Mouse (Mus musculus) liver, embryonic 14.5 days (tissue): Measurements from ENCODE around the gene Il18r1. TPM values are rescaled to one million over a fixed set of nuclear protein-coding genes. Genes with fewer than 3 reads are reported as not detected.

Source experiments
- ATAC-seq: fragments of 200-750 bp; cut with Nextera tagmentation; 2 replicates; pipeline ENCODE4 v1.8.0; 2017; ENCODE audit warnings: moderate number of reproducible peaks, mild to moderate bottlenecking, moderate library complexity; ENCODE audit not compliant: insufficient read depth
- DNase-seq, 3 experiments: peaks; one replicate each; pipeline ENCODE4 v3.0.0-alpha.2; 2012 to 2013; ENCODE audit warnings: low read depth in 3 of 3, low spot score in 3 of 3
- H3K27ac ChIP-seq: fragments of 300-500 bp; sonication (generic); 2 replicates; pipeline ENCODE4 v1.5.1; 2014; ENCODE audit warnings: moderate library complexity, mild to moderate bottlenecking, control low read depth, inconsistent platforms
- H3K27me3 ChIP-seq: fragments of 300-500 bp; sonication (generic); 2 replicates; pipeline ENCODE4 v1.6.1; 2014; ENCODE audit warnings: mild to moderate bottlenecking, low read length, moderate library complexity; ENCODE audit not compliant: control insufficient read depth, insufficient read depth
- H3K36me3 ChIP-seq: fragments of 300-500 bp; sonication (generic); replicated peaks from 2 replicates; pipeline ENCODE4 v1.6.1; 2014; ENCODE audit warnings: low read depth; ENCODE audit not compliant: control insufficient read depth, insufficient read depth
- H3K4me1 ChIP-seq, 2 experiments: fragments of 200-500 bp in 1 of 2; fragments of 300-500 bp in 1 of 2; sonication (generic) in 1 of 2; replicated peaks; 2 replicates each; pipeline ENCODE4 v1.6.1; 2012 to 2014; ENCODE audit warnings: antibody characterized with exemption in 1 of 2, inconsistent platforms in 1 of 2, low read length in 1 of 2; ENCODE audit not compliant: control insufficient read depth in 2 of 2, insufficient read depth in 2 of 2
- H3K4me2 ChIP-seq: fragments of 300-500 bp; sonication (generic); 2 replicates; pipeline ENCODE4 v1.6.1; 2014; ENCODE audit warnings: low read depth, mild to moderate bottlenecking, control low read depth, moderate library complexity
- H3K4me3 ChIP-seq, 2 experiments: fragments of 200-500 bp in 1 of 2; fragments of 300-500 bp in 1 of 2; sonication (generic) in 1 of 2; 2 replicates each; pipeline ENCODE4 v1.5.1; 2012 to 2014; ENCODE audit warnings: low read depth in 2 of 2, low read length in 2 of 2, mild to moderate bottlenecking in 2 of 2, control low read depth in 1 of 2, inconsistent platforms in 1 of 2, moderate library complexity in 1 of 2; ENCODE audit not compliant: insufficient read depth in 1 of 2
- H3K9ac ChIP-seq: fragments of 300-500 bp; sonication (generic); replicated peaks from 2 replicates; pipeline ENCODE4 v1.6.1; 2014; ENCODE audit warnings: mild to moderate bottlenecking, control low read depth, moderate library complexity
- H3K9me3 ChIP-seq: fragments of 300-500 bp; sonication (generic); 2 replicates; pipeline ENCODE4 v1.6.1; 2016; ENCODE audit warnings: low read length, mixed read lengths; ENCODE audit not compliant: control insufficient read depth
- CTCF ChIP-seq: IDR thresholded peaks from 2 replicates; pipeline ENCODE4 v1.5.1; 2016; ENCODE audit warnings: antibody characterized with exemption, low read depth, control low read depth
- EP300 ChIP-seq: IDR thresholded peaks from 2 replicates; pipeline ENCODE4 v1.6.1; 2016; ENCODE audit warnings: antibody characterized with exemption, low read depth
- WGBS: fragments of 180-500 bp; shearing (Covaris S2); extraction: QIAGEN DNeasy Blood & Tissue Kit; methylation state at CpG from one replicate; pipeline ENCODE4 v1.1.7; 2014; ENCODE audit not compliant: insufficient replicate concordance; 5-methylcytosine and 5-hydroxymethylcytosine counted together
- polyA plus RNA-seq, 2 experiments: library from polyadenylated mRNA; depleted of rRNA in 1 of 2; stranded (reverse) in 1 of 2; unstranded in 1 of 2; fragments of >200 nt; fragmentation: Nextera tagmentation in 1 of 2; extraction: Ambion mirVana in 1 of 2; gene quantifications; 2 replicates each; pipeline versions ENCODE4 v1.2.1 to v1.2.3; 2012 to 2014

The Il18r1 gene
- polyA plus RNA-seq, 2 experiments = 0.04 to 0.07 TPM

DNA sequence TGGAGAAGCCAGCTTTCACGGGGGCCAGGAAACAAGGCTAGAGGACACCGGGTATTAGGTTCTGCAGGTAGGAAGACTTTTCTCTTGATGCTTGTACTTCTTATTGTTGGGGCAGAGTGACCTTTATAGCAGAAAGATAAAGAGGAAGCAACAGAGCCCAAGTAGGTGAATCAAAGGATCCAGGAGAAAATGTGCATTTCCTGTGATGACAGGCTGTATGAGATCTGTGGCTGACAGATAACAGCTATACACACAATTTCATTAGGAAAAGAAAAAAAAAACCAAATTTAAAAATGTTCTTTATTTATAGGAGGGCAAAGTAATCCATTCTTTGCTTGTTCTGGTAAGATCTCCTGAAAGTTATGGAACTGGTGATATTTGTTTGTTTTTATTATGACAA is 28.0 kb upstream of the Il18r1 start:
- no peak overlapping the region for H3K9ac ChIP-seq
- peaks cover 0 to 13% of the 10 kb centered on the region in 2 experiments; a peak in 2 of 4 replicates for H3K4me1 ChIP-seq
- H3K27ac ChIP-seq = no peak overlapping the region
- no peaks in the 10 kb centered on the region for H3K9me3 ChIP-seq
- no peak for ATAC-seq
- H3K27me3 ChIP-seq = no peaks in the 10 kb centered on the region
- WGBS = 44% methylated on average over 2 of the region's 2 CpGs
- H3K36me3 ChIP-seq = no peaks in the 10 kb centered on the region
- H3K4me3 ChIP-seq = no peak overlapping the region
- DNase-seq = no peak
- TF ChIP-seq EP300 (no peak), CTCF (no peak)
- H3K4me2 ChIP-seq = no peak overlapping the region

GRCm38 (mm10) chr1:40439504-40439903 is 25.8 kb upstream of the Il18r1 start:
- Histone ChIP-seq H3K27me3 (no peaks in the 10 kb centered on the region), H3K4me3 (no peak overlapping the region), H3K4me2 (no peak overlapping the region), H3K27ac (no peak overlapping the region), H3K9ac (no peak overlapping the region), H3K4me1 (peaks cover 0 to 7% of the 10 kb centered on the region in 2 experiments; a peak in 2 of 4 replicates), H3K9me3 (no peaks in the 10 kb centered on the region), H3K36me3 (no peaks in the 10 kb centered on the region)
- no peak for ATAC-seq
- DNase-seq = no peak
- no peak for TF ChIP-seq CTCF
- no peak for TF ChIP-seq EP300
- 67% methylated on average over 8 of the region's 8 CpGs for WGBS

DNA sequence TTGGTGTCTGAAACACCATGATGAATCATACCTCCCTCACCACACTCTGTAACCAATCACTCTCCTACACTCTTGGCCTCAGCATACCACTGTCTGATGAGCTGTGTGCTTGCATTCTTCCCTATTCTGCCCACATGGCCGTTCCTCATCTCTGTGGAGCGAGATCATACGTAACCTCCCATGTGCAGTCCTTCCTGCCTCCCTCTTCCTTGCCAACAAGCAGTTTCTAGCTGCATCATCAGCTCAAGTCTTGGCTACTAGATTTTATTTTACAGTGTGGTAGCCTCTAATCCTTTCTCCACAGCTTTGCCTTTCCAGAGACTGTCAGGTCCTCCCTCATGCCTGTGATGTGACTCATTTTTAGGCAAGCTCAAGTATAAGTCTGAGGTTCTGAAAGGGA is 20.6 kb upstream of the Il18r1 start:
- WGBS = 80% methylated on average over 3 of the region's 3 CpGs
- H3K27ac ChIP-seq = no peak overlapping the region
- H3K9me3 ChIP-seq = no peaks in the 10 kb centered on the region
- no peaks in the 10 kb centered on the region for H3K27me3 ChIP-seq
- no peak overlapping the region for H3K4me3 ChIP-seq
- H3K9ac ChIP-seq = no peak overlapping the region
- H3K4me2 ChIP-seq = no peak overlapping the region
- DNase-seq = no peak
- H3K4me1 ChIP-seq = no peaks in the 10 kb centered on the region
- H3K36me3 ChIP-seq = no peaks in the 10 kb centered on the region
- no peak for ATAC-seq
- TF ChIP-seq CTCF (no peak), EP300 (no peak)

DNA sequence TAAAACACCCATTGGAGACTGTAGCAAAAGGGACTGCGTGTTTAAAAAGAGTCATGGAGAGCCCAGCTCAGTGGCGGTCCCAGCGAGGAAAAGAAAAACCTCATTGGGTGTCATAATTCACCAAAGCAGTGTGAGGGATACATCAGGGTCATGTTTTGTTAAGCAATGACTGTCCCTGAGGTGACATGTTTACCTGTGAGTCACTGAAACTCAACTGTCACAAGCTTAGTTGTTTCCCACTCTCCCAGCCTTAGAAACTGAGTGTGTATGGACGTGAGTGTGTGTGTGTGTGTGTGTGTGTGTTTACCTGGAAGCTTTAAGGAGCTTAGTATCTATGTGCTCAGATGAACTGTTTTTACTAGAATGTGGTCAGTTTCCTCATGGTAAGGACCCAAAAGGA is 2.0 kb downstream of the Il18r1 start:
- no peak overlapping the region for H3K27ac ChIP-seq
- ATAC-seq (no peak), DNase-seq (no peak)
- H3K27me3 ChIP-seq = no peaks in the 10 kb centered on the region
- no peaks in the 10 kb centered on the region for H3K9me3 ChIP-seq
- H3K4me2 ChIP-seq = no peak overlapping the region
- no peaks in the 10 kb centered on the region for H3K36me3 ChIP-seq
- no peak for TF ChIP-seq CTCF
- H3K4me1 ChIP-seq = no peaks in the 10 kb centered on the region
- no peak overlapping the region for H3K4me3 ChIP-seq
- 74% methylated on average over 4 of the region's 4 CpGs for WGBS
- H3K9ac ChIP-seq = no peak overlapping the region

DNA sequence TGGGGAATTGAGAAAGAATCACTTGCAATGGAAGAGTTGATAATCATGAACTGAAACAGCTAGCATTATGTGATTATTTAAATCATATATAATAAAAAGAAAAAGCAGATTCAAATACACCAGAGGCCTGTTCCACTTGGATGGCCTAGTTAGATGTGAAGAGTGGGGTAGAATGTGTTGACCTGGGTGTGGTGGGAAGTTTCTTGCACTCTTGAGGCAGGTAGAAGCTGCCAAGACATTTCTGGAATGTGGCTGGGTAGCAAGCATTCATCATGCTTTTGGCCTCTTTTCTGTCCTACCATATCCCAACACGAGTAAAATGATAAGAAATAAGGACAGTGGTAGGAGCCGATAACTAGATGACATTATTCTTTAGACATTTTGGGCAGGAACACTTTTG is 3.5 kb downstream of the Il18r1 start:
- H3K27ac ChIP-seq = no peak overlapping the region
- WGBS = 44% methylated on average over 2 of the region's 2 CpGs
- H3K4me2 ChIP-seq = no peak overlapping the region
- H3K27me3 ChIP-seq = no peaks in the 10 kb centered on the region
- TF ChIP-seq EP300 = no peak
- no peak for TF ChIP-seq CTCF
- no peak overlapping the region for H3K4me3 ChIP-seq
- DNase-seq (no peak), ATAC-seq (no peak)
- H3K9ac ChIP-seq = no peak overlapping the region
- no peaks in the 10 kb centered on the region for H3K36me3 ChIP-seq
- H3K9me3 ChIP-seq = no peaks in the 10 kb centered on the region
- no peaks in the 10 kb centered on the region for H3K4me1 ChIP-seq

- WGBS = 47% methylated on average over 12 of the region's 12 CpGs
- H3K27ac ChIP-seq = no peak overlapping the region
- no peaks in the 10 kb centered on the region for H3K27me3 ChIP-seq
- ATAC-seq = no peak
- DNase-seq = no peak
- H3K9ac ChIP-seq = no peak overlapping the region
- TF ChIP-seq EP300 (no peak), CTCF (no peak)
- H3K4me3 ChIP-seq = no peak overlapping the region
- H3K4me2 ChIP-seq = no peak overlapping the region
- no peaks in the 10 kb centered on the region for H3K36me3 ChIP-seq
- peaks cover 0 to 2% of the 10 kb centered on the region in 2 experiments; a peak in 2 of 4 replicates for H3K4me1 ChIP-seq
- H3K9me3 ChIP-seq = no peaks in the 10 kb centered on the region
Observed at GRCm38 (mm10) chr1:40469900-40470299, 4.5 kb downstream of the Il18r1 start.
